Mouse (Mus musculus): ENCODE measurements around the gene Plcl1.

Gene Plcl1

DNA sequence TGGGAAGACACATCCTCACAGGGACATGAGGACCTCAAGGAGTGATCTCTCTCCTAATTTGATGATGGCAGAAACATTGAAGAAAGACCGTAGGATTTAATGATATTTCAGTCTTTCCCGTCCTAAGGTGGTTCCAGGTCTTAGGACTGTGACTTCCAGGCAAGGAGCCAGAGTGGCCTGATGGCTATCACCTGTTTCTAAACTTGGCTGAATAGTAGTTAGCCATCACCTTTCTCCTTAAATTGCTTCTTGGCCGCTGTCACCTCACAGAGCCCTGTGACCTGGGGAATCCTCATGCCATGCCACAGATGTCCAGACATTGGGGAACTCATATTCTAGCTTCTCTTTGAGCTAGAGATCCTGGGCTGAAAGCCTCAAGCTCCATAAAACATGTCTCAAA is 277.0 kb downstream of the Plcl1 start:
- in situ Hi-C loops (cut with MboI; ENCODE audit: unreplicated experiment in 2 of 2) = no loop called here

DNA sequence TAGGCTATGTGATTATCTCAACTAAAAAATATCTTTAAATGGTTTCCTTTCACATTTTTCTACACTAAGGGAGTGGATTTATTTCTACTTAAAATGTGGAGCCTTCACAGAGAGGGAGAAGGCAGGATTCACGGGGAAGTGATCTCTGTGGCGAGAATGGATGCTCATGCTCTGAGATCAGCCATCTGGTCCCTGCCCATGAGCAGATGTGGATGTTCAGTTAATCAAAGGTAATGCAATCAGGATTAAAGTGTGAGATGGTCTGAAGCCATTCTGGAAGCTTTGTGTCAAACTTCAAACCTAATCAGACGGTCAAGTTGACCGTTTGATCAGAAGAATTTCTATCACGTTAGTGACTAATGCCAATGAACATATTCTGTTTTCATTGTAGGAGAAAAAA is 280.5 kb downstream of the Plcl1 start:
- in situ Hi-C loops (cut with MboI; ENCODE audit: unreplicated experiment in 2 of 2) = no loop called here

DNA sequence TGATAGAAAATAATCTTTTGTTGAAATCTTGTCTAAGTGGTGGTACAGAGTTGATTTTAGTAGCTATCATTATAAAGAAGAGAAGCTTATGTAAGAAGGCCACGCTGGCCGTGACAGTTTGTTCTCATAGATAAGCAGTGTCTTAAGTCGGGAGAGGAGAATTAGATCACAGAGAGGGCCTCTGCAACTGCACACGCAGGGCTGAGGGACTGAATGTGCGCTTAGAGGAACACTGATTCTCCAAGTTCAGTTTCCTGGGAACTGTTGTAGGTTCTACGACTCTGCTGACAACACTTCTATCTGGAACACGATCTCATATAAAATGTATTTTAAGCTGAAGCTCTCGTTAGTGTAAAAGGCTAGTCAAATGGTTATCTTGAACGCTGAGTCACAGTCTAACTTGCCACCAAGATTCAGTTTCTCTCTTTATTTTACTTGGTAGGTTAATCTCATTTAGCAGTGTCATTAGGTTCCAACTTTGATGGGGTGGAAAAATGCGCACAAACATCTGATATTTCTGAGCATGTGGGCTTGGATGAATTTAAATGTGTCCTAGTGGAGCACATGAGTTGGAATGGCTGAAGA is 288.0 kb downstream of the Plcl1 start:
- in situ Hi-C loops (cut with MboI; ENCODE audit: unreplicated experiment in 2 of 2) = no loop called here

DNA sequence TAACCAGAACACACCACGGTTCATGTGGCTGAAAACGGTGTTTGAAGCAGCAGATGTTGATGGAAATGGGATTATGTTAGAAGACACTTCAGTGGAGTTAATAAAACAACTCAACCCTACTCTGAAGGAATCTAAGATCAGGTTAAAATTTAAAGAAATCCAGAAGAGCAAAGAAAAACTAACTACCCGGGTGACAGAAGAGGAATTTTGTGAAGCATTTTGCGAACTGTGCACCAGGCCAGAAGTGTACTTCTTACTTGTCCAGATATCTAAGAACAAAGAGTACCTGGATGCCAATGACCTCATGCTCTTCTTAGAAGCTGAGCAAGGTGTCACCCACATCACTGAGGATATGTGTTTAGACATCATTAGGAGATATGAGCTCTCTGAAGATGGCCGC is 290.5 kb downstream of the Plcl1 start:
- in situ Hi-C loops (cut with MboI; ENCODE audit: unreplicated experiment in 2 of 2) = no loop called here

DNA sequence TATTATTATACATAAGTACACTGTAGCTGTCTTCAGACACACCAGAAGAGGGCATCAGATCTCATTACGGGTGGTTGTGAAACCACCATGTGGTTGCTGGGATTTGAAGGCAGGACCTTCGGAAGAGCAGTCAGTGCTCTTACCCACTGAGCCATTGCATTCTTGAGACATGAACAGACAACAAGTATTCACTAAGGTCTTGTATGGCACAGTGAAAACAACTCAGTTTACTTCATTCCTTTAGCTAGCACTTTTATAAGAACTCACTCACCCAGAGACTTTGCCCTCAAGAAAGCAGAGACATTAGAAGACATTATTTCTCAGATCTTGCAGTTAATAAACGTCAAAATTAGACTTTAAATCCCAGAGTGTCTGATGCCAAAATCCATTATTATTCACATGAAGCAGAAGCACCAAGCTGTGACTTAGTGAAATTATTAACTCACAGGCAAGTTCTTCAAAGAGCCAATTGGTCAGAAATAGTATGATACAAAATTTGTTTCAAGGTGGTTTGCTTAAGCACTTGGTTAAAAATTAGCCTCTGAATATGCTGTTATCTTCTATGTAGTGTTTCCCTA is 293.8 kb downstream of the Plcl1 start:
- in situ Hi-C loops (cut with MboI; ENCODE audit: unreplicated experiment in 2 of 2) = no loop called here

DNA sequence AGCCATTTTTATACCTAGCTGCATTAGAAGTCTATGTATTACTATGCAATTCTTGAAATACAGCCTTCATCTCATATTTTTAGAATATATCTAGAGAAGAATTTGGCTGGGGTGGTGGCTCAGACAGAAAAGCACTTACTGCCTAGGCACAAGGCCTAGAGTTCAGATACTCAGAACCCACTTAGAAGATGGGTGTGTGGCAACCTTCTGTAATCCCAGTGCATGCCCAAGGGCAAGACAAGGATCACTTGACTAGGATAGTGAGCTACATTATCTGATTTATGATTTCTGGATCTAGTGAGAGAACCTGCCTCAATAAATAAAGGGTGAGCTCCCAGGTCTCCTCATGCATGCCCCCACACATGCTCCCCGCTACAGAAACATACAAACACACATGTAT is 294.3 kb downstream of the Plcl1 start:
- in situ Hi-C loops (cut with MboI; ENCODE audit: unreplicated experiment in 2 of 2) = no loop called here

DNA sequence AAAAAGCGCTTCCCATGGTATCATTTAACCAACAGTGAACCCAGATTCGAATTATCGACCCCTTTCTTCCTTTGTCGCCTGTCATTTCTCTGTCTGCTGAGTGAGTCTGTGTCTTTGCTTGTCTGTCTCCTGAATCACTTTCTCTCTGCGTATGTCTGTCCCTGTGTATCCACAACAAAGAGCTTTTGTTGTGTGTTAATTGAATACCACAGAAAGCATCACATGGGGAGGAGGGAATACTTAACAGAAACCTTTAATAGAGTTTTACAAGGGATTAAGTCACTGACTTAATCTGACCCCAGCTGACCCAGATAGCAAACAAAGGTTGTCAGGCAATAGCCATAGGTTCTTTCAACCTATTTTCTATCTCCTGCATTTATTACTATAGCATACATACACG is 295.0 kb downstream of the Plcl1 start:
- in situ Hi-C loops (cut with MboI; ENCODE audit: unreplicated experiment in 2 of 2) = no loop called here

DNA sequence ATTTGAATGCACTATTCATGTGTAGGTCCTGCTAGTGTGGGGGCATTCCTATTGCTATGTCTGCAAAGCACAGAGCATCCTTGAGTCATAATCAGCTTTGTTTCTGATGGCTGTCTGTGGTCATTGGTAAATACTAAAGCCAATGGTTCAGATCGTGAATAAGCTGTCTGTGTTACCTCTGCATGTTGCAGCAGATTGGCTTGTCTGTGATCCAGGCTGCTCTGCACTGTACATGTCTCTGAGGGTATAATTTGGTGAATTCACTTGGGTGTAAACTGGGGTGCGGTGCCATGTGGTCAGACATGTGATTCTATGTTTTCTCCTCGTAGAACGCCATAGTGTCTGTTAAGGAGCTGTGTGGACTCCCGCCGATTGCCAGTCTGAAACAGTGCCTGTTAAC is 295.9 kb downstream of the Plcl1 start:
- in situ Hi-C loops (cut with MboI; ENCODE audit: unreplicated experiment in 2 of 2) = no loop called here

DNA sequence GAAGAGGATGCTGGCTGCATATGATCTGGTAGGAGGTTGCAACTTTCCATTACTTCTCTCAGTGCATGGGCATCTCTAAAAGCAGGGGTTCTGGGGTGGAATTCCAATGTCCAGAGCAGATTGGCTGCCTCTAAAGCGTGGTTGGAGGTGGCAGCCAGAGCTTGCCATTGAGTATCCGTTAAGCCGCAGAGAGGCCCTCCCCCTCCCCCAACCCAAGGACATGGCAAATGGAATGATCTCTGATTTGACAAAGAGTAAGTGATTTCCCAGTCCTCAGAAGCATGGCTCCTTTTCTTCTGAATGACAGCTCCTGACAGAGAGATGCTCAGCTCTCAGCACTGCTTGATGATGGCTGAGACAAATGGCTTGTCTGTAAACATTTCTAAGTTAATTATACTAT is 296.4 kb downstream of the Plcl1 start:
- in situ Hi-C loops (cut with MboI; ENCODE audit: unreplicated experiment in 2 of 2) = no loop called here

DNA sequence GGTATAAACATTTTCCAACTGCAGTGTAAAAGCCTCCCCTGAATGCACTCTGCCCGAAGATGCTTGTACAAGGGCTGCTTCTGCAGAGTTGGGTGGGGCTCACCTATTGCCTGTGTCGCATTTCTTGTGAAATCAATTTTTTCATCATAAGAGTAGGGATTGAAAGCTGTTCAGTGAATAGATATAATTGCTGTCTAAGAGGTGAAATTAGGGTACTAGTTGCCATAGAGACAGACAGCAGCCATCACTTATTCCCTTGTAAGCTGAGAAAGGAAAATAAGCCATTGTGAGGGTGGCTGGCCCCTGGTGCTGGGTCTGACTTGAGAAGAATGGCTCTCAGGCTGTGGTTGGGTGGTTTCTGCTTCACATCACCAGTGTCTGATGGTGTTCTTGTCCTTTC is 299.0 kb downstream of the Plcl1 start:
- in situ Hi-C loops (cut with MboI; ENCODE audit: unreplicated experiment in 2 of 2) = no loop called here

DNA sequence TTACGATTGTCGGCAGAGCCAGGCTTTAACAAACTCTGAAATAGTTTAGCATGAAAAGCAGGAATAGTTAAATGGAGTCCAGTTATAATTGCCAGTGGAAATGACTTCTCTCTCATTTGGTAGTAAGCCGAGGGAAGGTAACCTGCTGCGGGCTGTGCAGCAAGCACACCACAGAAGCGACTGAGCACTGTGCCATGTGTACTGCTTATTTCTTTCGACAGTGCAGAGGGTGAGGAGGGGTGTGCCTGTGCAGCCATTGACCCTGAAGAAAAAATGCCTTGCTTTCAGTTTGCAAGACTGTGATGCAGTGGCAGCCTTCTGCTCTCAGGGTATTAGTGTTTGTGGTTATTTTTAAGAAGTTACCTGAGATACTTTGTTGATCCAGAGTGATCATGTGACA is 299.5 kb downstream of the Plcl1 start:
- in situ Hi-C loops (cut with MboI; ENCODE audit: unreplicated experiment in 2 of 2) = no loop called here

DNA sequence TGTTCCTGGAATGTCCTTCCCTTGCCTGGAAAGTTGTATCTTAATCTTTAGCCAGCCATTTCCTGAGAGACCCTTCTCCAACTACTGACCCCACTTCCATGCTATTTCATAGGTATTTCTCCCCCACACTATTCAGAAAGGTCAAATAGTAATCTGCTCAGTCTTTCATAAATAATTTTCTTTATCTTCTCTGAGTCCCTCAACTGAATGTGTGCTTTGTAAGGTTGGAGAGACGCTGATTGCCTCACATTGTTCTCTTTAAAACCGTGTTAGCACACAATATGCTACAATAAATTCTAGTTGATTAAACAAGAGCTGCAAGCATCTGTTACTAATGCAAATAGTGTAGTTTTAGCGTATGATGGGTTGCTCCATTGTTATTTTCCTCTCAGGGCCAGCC is 300.0 kb downstream of the Plcl1 start:
- in situ Hi-C loops (cut with MboI; ENCODE audit: unreplicated experiment in 2 of 2) = no loop called here

DNA sequence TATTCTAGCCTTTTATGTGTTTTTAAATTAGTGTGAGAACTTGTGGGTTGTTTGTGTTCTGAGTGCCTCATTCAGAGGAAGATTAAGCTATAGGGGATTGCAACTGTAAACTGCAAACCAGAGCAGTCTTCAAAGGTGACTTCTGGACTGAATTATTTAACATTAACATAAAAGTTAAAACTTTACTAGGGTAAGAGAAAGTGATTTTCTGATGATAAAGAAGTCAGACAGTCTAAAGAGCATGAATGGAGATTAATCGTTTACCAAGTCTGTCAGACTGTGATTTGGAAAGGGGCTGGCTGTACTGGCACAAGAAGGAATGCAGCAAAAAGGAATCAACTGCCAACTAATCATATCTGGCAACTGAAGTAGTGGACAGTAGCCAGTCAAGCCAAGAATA is 301.2 kb downstream of the Plcl1 start:
- in situ Hi-C loops (cut with MboI; ENCODE audit: unreplicated experiment in 2 of 2) = no loop called here

DNA sequence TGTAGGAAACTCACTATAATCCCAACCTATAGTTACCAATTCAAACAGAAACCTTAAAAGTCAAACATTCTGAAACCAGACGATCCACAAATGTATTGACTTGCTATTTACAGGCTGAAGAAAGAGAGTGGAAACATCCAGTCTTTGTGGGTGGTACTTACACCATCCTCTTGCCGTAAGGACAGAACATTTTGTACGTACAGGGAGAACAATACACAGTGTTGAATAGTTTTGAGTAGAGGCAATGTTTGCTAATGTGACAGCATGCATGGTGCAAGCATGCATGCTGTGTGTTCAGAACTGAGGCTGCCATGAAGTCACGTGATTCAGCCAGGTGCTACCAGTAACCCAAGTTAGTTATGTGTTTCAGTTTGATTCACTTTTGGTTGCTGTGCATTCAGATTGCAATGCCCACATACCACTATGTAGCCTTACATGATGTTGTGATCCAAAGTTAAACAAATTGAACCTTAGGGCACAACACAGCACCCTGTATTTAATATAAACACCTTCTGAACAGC is 311.6 kb downstream of the Plcl1 start:
- in situ Hi-C loops (cut with MboI; ENCODE audit: unreplicated experiment in 2 of 2) = no loop called here

DNA sequence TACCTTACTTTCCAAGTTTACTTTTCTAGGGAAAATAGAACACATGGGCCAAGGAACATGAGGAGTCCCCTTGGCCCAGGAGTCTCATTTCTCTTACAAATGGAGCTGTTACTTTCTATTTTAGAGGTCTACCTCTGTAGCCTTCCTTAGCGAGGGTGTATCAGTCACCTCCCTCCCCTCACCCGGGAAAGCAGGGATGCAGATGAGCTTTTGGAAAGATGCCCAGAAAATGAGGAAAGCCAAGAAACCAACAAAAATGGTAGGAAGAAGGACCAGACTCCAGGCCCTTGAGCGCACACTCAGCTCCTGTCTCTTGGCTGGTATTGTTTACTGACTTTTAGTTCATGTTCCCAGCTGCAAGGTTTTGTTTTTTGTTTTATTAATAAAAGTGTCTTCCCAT is 319.7 kb downstream of the Plcl1 start:
- in situ Hi-C loops (cut with MboI; ENCODE audit: unreplicated experiment in 2 of 2) = loop anchor here (25.0 kb wide), 1 partner anchor 663 kb away; the partner anchor contains the start of gene Coq10b (in 2 of the 2)

DNA sequence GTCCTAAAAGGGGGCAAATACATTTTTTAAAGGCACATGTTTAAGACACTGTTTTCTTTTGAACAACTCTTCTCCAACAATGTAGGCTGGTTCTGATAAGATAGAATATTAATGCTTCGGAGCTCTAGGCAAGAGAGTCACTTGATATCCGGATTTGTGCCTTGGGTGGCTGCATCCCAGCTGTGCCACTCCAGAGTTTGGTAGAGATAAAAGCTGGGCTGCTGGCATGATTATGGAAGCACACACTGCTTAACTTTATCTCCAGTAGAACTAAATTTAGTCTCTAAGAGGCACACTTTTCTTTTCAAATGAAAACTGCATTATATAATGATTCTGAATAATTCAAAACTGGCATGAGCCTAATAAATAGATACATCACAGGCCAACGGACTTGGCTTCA is 323.6 kb downstream of the Plcl1 start:
- in situ Hi-C loops (cut with MboI; ENCODE audit: unreplicated experiment in 2 of 2) = loop anchor here (25.0 kb wide), 1 partner anchor 667 kb away; the partner anchor contains the start of gene Coq10b (in 2 of the 2)

DNA sequence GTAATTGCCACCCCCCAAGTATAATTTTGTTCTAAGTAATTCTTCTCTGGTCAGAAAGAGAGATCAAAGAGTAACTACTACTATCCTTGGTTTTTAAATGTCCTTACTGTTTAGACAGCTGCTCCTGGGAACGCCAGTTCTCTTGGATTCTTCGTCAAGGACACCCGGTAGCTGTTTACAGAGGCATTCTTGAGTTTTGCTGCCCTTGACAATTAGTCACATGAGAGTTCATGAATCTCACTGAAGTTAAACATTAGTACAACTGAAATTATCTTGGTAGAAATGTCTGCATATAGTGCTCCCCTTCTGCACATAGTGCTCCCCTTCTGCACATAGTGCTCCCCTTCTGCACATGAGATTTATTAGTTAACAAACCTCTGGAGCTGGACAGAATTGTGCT is 327.2 kb downstream of the Plcl1 start:
- in situ Hi-C loops (cut with MboI; ENCODE audit: unreplicated experiment in 2 of 2) = loop anchor here (10.0 to 25.0 kb wide), 2 partner anchors 488 to 671 kb away; partner anchors contain the start of gene Coq10b (in 2 of the 2)

DNA sequence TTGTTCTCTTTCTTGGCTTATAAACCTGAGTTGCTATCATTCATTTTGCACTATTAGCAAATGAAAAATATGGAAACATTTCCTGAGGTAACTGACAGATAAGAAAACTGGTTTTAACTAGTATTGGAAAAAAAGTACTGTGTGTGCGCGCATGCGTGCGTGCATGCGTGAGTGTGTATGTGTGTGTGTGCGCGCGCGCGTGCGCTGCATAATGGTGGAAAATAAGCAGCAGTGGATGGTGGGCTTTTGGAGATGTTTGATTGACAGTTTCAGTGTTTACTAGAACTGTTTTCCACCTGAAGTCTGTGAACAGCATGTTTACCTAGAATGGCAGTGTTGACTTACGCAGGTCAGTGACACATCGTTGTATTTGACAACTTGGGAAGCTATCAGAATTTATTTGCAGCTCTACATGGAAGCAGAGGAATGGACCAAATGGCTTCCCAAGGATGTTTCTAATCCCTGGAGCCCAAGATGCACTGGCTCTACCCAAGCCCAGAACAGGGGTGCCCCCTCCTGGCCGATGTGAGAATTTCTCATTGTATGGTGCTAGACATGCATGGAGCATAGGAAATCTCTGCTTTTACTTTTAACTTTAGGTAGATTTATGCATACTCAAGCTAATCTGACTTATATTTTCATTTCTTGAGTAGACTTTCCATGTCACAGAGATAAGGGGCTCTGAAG is 330.5 kb downstream of the Plcl1 start:
- in situ Hi-C loops (cut with MboI; ENCODE audit: unreplicated experiment in 2 of 2) = loop anchor here (5.0 to 25.0 kb wide), 4 partner anchors 224 to 674 kb away; partner anchors contain the start of gene Coq10b (in 2 of the 2)

DNA sequence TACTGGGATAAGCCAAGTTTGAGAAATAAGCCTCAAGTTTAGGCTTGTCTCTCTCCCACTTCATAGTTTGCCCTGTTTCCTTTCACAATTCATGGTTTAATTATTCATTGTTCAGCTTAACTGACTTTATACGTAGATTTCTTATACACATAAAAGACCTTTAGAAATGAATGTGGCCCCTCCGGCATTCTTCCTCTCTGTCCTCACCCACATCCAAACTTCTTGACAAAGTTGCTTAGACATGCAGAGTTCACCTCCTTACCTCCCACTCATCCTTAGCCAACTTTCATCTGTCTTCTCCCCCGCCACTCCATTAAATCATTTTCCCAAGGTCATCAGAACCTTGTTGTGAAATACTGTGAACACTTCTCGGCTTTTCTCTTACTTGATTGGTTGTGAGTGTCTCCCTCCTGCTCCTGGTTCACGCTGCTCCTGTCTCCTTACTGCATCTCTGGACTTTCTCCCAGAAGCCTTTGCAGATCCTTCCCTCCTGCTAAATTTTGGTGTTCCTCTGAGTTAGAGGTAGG is 331.1 kb downstream of the Plcl1 start:
- in situ Hi-C loops (cut with MboI; ENCODE audit: unreplicated experiment in 2 of 2) = loop anchor here (5.0 to 25.0 kb wide), 4 partner anchors 225 to 675 kb away; partner anchors contain the start of gene Coq10b (in 2 of the 2)

DNA sequence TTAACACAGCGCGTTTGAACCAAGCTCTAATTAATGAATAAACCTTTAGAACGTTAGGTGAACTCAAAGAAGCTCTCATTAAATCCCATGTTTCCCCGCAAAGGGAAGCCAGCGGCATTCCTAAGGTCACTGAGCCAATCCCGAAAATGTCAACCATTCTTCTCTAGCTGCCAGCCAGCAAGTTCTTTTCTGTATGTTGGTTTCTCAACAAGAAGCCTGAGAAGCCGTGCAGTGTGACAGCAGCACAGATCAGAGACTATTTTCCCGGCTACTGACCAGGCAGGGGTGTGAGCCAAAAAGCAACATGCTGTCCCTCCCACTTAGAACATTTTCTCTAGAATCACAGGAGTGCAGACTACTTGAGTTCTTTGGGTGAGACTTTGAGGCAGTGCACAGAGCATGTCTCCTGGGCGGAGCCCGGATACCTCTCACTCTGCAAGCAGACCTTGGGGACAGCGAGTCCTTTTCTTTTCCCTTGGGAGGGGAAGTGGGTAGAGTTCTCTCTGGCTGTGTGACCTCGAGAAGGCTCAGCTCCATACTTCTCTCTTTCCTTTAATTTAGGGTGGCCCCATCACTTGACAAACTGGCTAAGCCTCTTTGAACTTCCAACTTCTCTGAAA is 333.1 kb downstream of the Plcl1 start:
- in situ Hi-C loops (cut with MboI; ENCODE audit: unreplicated experiment in 2 of 2) = loop anchor here (5.0 to 25.0 kb wide), 4 partner anchors 227 to 677 kb away; partner anchors contain the start of gene Coq10b (in 2 of the 2)

DNA sequence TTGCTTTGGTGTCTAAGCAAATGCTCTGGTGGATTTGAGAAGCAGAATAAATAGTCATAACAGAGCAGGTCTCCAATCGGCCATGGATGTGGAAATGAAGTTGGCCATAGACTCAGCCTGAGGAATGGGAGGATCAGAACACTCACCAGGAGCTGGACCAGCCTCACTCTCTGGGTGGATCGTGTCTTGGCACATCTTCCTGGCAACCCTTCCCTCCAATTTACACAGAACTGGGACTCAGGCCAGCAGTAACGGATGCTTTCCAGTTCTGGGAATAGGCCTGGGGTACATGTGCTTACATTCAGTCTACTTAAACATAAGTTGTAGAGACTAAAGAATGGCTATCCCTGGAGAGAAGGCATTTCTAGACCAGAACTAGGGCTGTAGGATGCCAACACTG is 336.2 kb downstream of the Plcl1 start:
- in situ Hi-C loops (cut with MboI; ENCODE audit: unreplicated experiment in 2 of 2) = loop anchor here (5.0 to 25.0 kb wide), 2 partner anchors 500 to 680 kb away; partner anchors contain the start of gene Coq10b (in 2 of the 2)

Measured in v-Abl transformed pro-B cells (cell line).